Mouse (Mus musculus) ovary, adult 2 months (tissue): Measurements from ENCODE around the gene Cutal. TPM values are rescaled to one million over a fixed set of nuclear protein-coding genes. Genes with fewer than 3 reads are reported as not detected.

ENCODE experiments used
- polyA plus RNA-seq: library from polyadenylated mRNA; depleted of rRNA; stranded (reverse); fragments of >200 nt; gene quantifications from 2 replicates; pipeline ENCODE4 v1.2.3, GENCODE M21; 2012; rRNA removed

Gene Cutal
- 5.2 and 7.0 TPM in 2 replicates for polyA plus RNA-seq

GRCm38 (mm10) chr2:34874271-34874670, at the start of gene Cutal:
TSS of gene Cutal (plus strand) at chr2:34874396.

GRCm38 (mm10) chr2:34825827-34826459, 48.3 kb upstream of the Cutal start, which contains the start of gene Fbxw2:
TSS of gene Fbxw2 (minus strand) at chr2:34826311.

GRCm38 (mm10) chr2:34832766-34833457, 41.3 kb upstream of the Cutal start, which contains the start of gene Gm34653:
TSS of gene Gm34653 (plus strand) at chr2:34833007.

GRCm38 (mm10) chr2:34874816-34875345, 685 bp downstream of the Cutal start, which contains the start of gene Psmd5:
TSS of gene Psmd5 (minus strand) at chr2:34874968.

GRCm38 (mm10) chr2:34913218-34914068, 39.2 kb downstream of the Cutal start, which contains the start of gene Phf19:
TSS of gene Phf19 (minus strand) at chr2:34914026.

Other genes with a start within 250 kb of the Cutal start
- gene Gapvd1, start 119.2 kb upstream of the Cutal start, polyA plus RNA-seq: 10.5 and 13.2 TPM in 2 replicates
- gene Hspa5, start 102.4 kb upstream of the Cutal start, polyA plus RNA-seq: 1,121 and 2,603 TPM in 2 replicates
- 31.0 and 43.2 TPM in 2 replicates for gene Rabepk, start 74.5 kb upstream of the Cutal start, polyA plus RNA-seq
- 35.3 and 39.2 TPM in 2 replicates for gene Fbxw2, start 48.1 kb upstream of the Cutal start, polyA plus RNA-seq
- gene Gm34653, start 41.4 kb upstream of the Cutal start, polyA plus RNA-seq: not detected in 2 replicates
- gene Psmd5, start 572 bp downstream of the Cutal start, polyA plus RNA-seq: 11.9 and 12.6 TPM in 2 replicates
- gene Phf19, start 39.6 kb downstream of the Cutal start, polyA plus RNA-seq: 1.9 and 3.1 TPM in 2 replicates
- 8.2 and 8.7 TPM in 2 replicates for gene Traf1, start 87.4 kb downstream of the Cutal start, polyA plus RNA-seq
- gene Hc, start 187.0 kb downstream of the Cutal start, polyA plus RNA-seq: 0.40 and 0.50 TPM in 2 replicates
- 0.21 TPM in 1 of 2 replicates, not detected in the other for gene AI182371, start 227.1 kb downstream of the Cutal start, polyA plus RNA-seq
- 7.5 and 9.7 TPM in 2 replicates for gene Cntrl, start 235.1 kb downstream of the Cutal start, polyA plus RNA-seq